Mouse (Mus musculus) liver, embryonic 11.5 days (tissue): ENCODE data around the gene Hax1. TPM values are rescaled to one million over a fixed set of nuclear protein-coding genes. Genes with fewer than 3 reads are reported as not detected.

ENCODE experiments used
- ATAC-seq: fragments of 200-750 bp; cut with Nextera tagmentation; replicated peaks from 2 replicates; pipeline ENCODE4 v1.8.0; 2017; ENCODE audit warnings: moderate number of reproducible peaks, mild to moderate bottlenecking, moderate TSS enrichment, moderate library complexity; ENCODE audit not compliant: low FRiP score
- DNase-seq: peaks from one replicate; pipeline ENCODE4 v3.0.0-alpha.2; 2017; ENCODE audit warnings: low spot score
- H3K27ac ChIP-seq: fragments of 300-500 bp; sonication (generic); 2 replicates; pipeline ENCODE4 v1.5.1; 2014; ENCODE audit warnings: mild to moderate bottlenecking, low read depth, low read length, control low read depth
- H3K27me3 ChIP-seq: fragments of 300-500 bp; sonication (generic); replicated peaks from 2 replicates; pipeline ENCODE4 v1.6.1; 2014; ENCODE audit warnings: low read length, mixed read lengths; ENCODE audit not compliant: control insufficient read depth, insufficient read depth
- H3K36me3 ChIP-seq: fragments of 300-500 bp; sonication (generic); 2 replicates; pipeline ENCODE4 v1.6.1; 2014; ENCODE audit warnings: mild to moderate bottlenecking, low read length, moderate library complexity, mixed read lengths; ENCODE audit not compliant: control insufficient read depth, insufficient read depth
- H3K4me1 ChIP-seq: fragments of 300-500 bp; sonication (generic); replicated peaks from 2 replicates; pipeline ENCODE4 v1.6.1; 2014; ENCODE audit warnings: low read length, mixed read lengths; ENCODE audit not compliant: control insufficient read depth, insufficient read depth
- H3K4me2 ChIP-seq: fragments of 300-500 bp; sonication (generic); 2 replicates; pipeline ENCODE4 v1.6.1; 2014; ENCODE audit warnings: mild to moderate bottlenecking, control low read depth, moderate library complexity
- H3K4me3 ChIP-seq: fragments of 300-500 bp; sonication (generic); 2 replicates; pipeline ENCODE4 v1.5.1; 2014; ENCODE audit warnings: low read depth, low read length, control low read depth
- H3K9ac ChIP-seq: fragments of 300-500 bp; sonication (generic); 2 replicates; pipeline ENCODE4 v1.6.1; 2014; ENCODE audit warnings: low read depth, low read length, control low read depth
- H3K9me3 ChIP-seq: fragments of 300-500 bp; sonication (generic); 2 replicates; pipeline ENCODE4 v1.6.1; 2016; ENCODE audit warnings: low read length, inconsistent platforms, mixed read lengths; ENCODE audit not compliant: control insufficient read depth
- WGBS: fragments of 180-500 bp; shearing (Covaris S2); extraction: QIAGEN DNeasy Blood & Tissue Kit; methylation state at CpG from one replicate; pipeline ENCODE4 v1.1.7; 2014; 5-methylcytosine and 5-hydroxymethylcytosine counted together
- polyA plus RNA-seq: library from polyadenylated mRNA; unstranded; fragments of >200 nt; fragmentation: Nextera tagmentation; extraction: Ambion mirVana; gene quantifications from 2 replicates; pipeline ENCODE4 v1.2.1, GENCODE M21; 2014

Gene Hax1
- polyA plus RNA-seq, 1 experiment from 2014 or later, result 187 TPM

- Histone ChIP-seq H3K27me3 (no peaks in the 10 kb centered on the region; the same call in 1 of the 2 replicates), H3K9me3 (no peaks in the 10 kb centered on the region), H3K4me3 (no peak overlapping the region), H3K4me1 (peaks cover 21% of the 10 kb centered on the region), H3K36me3 (no peaks in the 10 kb centered on the region), H3K27ac (no peak overlapping the region), H3K9ac (no peak overlapping the region), H3K4me2 (no peak overlapping the region)
- DNase-seq (no peak), ATAC-seq (no peak)
- WGBS, result 92% methylated on average over 8 of the region's 8 CpGs
Measured at GRCm38 (mm10) chr3:89965557-89965956, 33.0 kb downstream of the Hax1 start.

DNA sequence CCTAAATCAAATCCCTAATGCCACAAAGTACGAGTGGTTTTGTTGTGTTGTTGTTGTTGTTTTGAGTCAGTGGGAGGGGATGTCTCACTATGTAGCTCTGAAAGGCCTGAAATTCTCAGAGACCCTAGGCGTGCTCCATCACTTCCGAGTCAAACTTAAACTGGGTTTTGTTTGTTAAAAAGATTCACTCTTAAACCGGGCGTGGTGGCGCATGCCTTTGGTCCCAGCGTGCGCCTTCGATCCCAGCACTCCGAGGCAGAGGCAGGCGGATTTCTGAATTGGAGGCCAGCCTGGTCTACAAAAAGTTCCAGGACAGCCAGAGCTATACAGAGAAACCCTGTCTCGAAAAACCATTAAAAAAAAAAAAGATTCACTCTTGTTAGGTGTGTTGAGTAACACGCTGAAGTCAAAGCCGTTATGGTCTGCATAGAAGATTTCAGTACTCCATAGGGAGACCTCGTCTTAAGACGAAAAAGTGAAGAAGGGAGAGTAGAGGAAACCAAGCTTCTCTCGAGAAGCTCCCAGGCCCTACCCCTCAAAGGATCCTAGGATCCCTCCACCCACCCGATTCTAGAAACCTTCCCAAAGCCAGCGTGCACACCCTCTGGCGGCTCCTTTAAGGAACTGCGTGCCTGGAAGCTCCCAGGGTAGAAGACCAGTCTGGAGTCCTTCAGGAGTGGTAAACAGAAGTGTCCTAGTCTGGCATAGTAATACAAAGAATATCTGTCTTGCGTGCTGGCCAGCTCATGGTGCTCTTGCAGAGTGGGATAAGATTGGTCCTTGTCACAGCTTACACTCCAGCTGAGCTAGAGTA, 34.4 kb downstream of the Hax1 start:
- Histone ChIP-seq H3K9me3 (no peaks in the 10 kb centered on the region), H3K4me3 (peak overlapping the region; percentile 83), H3K27ac (peak overlapping the region; percentile 79; the same call in 1 of the 2 replicates), H3K27me3 (no peaks in the 10 kb centered on the region; the same call in 1 of the 2 replicates), H3K4me2 (peak overlapping the region; percentile 88), H3K4me1 (peaks cover 29% of the 10 kb centered on the region), H3K36me3 (no peaks in the 10 kb centered on the region), H3K9ac (peak overlapping the region; percentile 70)
- WGBS, result 27% methylated on average over 22 of the region's 22 CpGs
- ATAC-seq, result no peak
- peak; percentile 40 for DNase-seq

DNA sequence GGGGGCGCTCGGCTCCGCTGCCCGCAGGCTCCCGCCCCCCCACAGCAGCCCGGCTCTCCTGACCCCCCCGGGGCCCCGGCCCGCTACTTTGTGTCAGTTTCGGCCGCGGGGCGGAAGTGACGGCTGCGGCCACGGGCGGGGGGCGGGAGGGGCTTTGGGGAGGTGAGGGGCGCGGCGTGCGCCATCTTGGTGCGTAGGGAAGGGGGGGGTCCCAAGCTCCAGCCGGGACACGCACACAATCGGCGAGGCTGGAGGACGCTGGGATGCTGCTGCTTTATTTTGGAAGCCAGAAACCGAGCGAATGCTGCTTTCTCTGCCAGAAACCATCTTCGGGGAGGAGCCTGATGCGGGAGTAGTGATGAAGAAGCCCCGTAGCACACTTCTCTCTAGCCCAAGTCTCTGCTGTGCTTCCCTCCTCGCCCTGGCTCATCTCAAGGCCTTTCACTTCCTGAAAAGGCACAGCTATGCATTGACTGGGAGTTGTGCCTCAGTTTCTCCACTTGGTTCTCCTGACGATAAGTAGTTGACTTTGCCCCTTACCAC, 35.3 kb downstream of the Hax1 start, which contains the start of gene Atp8b2:
Atp8b2 (minus strand) TSS at position 288 of the 543 bp plus-strand sequence.
- under 1% methylated on average over 34 of the region's 35 CpGs for WGBS
- DNase-seq, result no peak
- H3K4me1 ChIP-seq, result peaks cover 29% of the 10 kb centered on the region

GRCm38 (mm10) chr3:89962751-89963220, 35.8 kb downstream of the Hax1 start:
- Histone ChIP-seq H3K9me3 (no peaks in the 10 kb centered on the region), H3K27me3 (no peaks in the 10 kb centered on the region; the same call in 1 of the 2 replicates), H3K4me2 (peak overlapping the region; percentile 88), H3K27ac (peak overlapping the region; percentile 79), H3K9ac (peak overlapping the region; percentile 70), H3K4me3 (peak overlapping the region; percentile 83), H3K4me1 (peaks cover 29% of the 10 kb centered on the region), H3K36me3 (no peaks in the 10 kb centered on the region)
- under 1% methylated on average over 30 of the region's 30 CpGs for WGBS
- ATAC-seq (peak; percentile 8; the same call in 1 of the 2 replicates), DNase-seq (peak; percentile 69)

More for the DNA sequence above, 35.3 kb downstream of the Hax1 start, which contains the start of gene Atp8b2:
- peak within 1 kb of the TSS; percentile 70 for H3K9ac ChIP-seq
- no peaks in the 10 kb centered on the region for H3K9me3 ChIP-seq
- ATAC-seq, result peak; percentile 19; the same call in 1 of the 2 replicates
- no peaks in the 10 kb centered on the region for H3K36me3 ChIP-seq
- no peaks in the 10 kb centered on the region; the same call in 1 of the 2 replicates for H3K27me3 ChIP-seq
- peak within 1 kb of the TSS; percentile 79 for H3K27ac ChIP-seq
- H3K4me3 ChIP-seq, result peak within 1 kb of the TSS; percentile 83
- H3K4me2 ChIP-seq, result peak within 1 kb of the TSS; percentile 88

GRCm38 (mm10) chr3:89962059-89962750, 36.4 kb downstream of the Hax1 start:
- ATAC-seq (no peak), DNase-seq (no peak)
- no peaks in the 10 kb centered on the region; the same call in 1 of the 2 replicates for H3K27me3 ChIP-seq
- H3K4me1 ChIP-seq, result peaks cover 29% of the 10 kb centered on the region
- peak overlapping the region; percentile 83 for H3K4me3 ChIP-seq
- WGBS, result 6% methylated on average over 14 of the region's 14 CpGs
- H3K36me3 ChIP-seq, result no peaks in the 10 kb centered on the region
- H3K27ac ChIP-seq, result peak overlapping the region; percentile 79
- peak overlapping the region; percentile 70 for H3K9ac ChIP-seq
- no peaks in the 10 kb centered on the region for H3K9me3 ChIP-seq
- H3K4me2 ChIP-seq, result peak overlapping the region; percentile 88

- ATAC-seq, result no peak
- Histone ChIP-seq H3K27ac (no peak overlapping the region), H3K36me3 (peaks cover 5% of the 10 kb centered on the region; the same call in 1 of the 2 replicates), H3K27me3 (no peaks in the 10 kb centered on the region; the same call in 1 of the 2 replicates), H3K4me1 (peaks cover 29% of the 10 kb centered on the region), H3K9me3 (no peaks in the 10 kb centered on the region), H3K4me2 (peak overlapping the region; percentile 88), H3K9ac (no peak overlapping the region), H3K4me3 (peak overlapping the region; percentile 83)
- DNase-seq, result no peak
- WGBS, result 28% methylated on average over 4 of the region's 4 CpGs
Measured at GRCm38 (mm10) chr3:89961436-89961835, 37.1 kb downstream of the Hax1 start.

DNA sequence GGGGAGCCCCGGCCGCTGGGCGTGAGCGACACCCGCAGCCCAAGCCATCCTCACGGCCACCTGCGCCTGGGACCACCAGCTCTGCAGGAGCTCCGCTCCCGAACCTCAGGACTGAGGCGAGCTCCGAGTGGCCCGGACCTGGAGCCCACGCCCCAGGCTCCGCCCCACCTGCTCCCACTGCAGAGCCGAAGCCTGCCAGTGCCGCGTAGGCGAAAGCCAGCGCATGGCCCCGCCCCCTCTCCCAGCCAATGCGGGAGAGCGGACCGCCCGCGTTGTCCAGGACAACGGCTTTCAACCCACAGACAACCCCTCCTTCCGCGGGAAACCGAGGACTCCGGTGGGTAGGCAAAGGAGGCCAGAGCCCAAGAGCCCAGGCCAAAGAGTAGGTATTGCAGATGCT, 38.1 kb downstream of the Hax1 start:
- H3K9me3 ChIP-seq, result no peaks in the 10 kb centered on the region
- ATAC-seq, result peak; percentile 81
- no peak overlapping the region for H3K27ac ChIP-seq
- peak overlapping the region; percentile 34 for H3K9ac ChIP-seq
- under 1% methylated on average over 30 of the region's 30 CpGs for whole genome bisulfite sequencing
- H3K4me2 ChIP-seq, result peak overlapping the region; percentile 88
- H3K4me3 ChIP-seq, result peak overlapping the region; percentile 83
- DNase-seq, result peak; percentile 79
- H3K4me1 ChIP-seq, result peaks cover 29% of the 10 kb centered on the region
- H3K27me3 ChIP-seq, result no peaks in the 10 kb centered on the region; the same call in 1 of the 2 replicates
- peaks cover 12% of the 10 kb centered on the region for H3K36me3 ChIP-seq

DNA sequence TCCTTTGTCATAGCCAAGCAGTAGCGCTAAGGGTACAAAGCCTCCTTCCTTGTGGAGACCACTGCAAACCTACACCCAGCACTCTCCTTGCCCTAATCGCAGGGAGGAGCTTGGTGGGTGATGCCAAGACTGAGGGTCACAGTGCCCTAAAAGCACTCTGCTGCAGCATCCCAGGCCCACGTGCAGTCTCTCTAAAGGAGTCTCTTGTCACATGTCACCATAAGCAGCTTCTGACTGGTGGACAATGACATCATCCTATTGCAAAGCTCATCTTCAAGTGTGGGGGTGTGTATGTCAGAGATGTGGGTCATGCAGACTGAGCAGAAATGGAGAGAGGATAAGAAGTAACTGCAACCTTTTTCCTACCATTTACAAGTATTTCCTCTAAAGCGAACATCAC, 39.1 kb downstream of the Hax1 start:
- Histone ChIP-seq H3K27me3 (no peaks in the 10 kb centered on the region; the same call in 1 of the 2 replicates), H3K4me2 (no peak overlapping the region), H3K4me1 (peaks cover 25% of the 10 kb centered on the region), H3K4me3 (no peak overlapping the region), H3K36me3 (peaks cover 12% of the 10 kb centered on the region), H3K9me3 (no peaks in the 10 kb centered on the region), H3K9ac (no peak overlapping the region), H3K27ac (no peak overlapping the region)
- WGBS, result 79% methylated on average over 4 of the region's 4 CpGs
- DNase-seq (no peak), ATAC-seq (no peak)
